Mouse (Mus musculus): ENCODE measurements around the gene Atp6ap2. TPM values are rescaled to one million over a fixed set of nuclear protein-coding genes. Genes with fewer than 3 reads are reported as not detected.
"Not testable (repeated sequence)": the region's sequence is repeated elsewhere in the genome, so short reads cannot be mapped to it uniquely, and the experiment has no call there.

Gene Atp6ap2
- 10 to 100 TPM; 16.3 to 20.2 (median 17.9) TPM for total RNA-seq (2022)

DNA sequence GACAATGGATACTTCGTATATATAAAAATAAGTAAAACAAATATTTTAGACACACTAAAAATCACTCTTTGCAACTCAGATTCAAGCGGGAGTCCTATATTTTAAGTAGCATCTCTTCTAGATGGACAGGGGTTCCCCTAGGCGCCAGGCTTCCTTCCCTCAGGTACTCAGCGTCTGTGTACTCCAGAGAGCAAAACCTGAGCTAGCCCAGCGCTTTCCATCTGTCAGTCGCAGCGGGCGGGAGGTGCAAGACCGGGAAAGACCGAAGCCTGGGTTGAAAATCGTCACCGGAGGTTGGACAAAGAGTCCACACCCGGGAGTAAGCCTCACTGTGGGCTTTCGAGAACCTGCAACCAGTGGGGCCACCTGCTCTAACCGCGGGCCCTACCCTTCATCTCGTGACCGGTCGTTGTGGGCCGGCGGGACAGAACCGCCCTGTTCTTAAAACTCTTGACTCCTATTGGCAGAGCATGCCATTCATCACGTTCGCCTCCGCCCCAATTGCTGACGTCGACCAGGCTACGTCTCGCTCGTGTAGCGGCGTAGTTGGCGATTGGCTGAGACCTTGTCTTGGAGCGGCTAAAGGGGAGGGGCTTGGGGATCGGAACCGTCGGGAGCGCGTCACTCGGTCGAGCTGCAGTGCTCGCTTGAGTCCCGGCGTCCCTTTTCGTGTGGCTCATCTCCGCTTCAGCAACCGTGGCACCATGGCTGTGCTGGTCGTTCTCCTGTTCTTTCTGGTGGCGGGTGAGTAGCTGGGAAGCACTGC lies at the start of gene Atp6ap2:
TSS of gene Atp6ap2 (plus strand) at position 610 of the 766 bp plus-strand sequence.
- peak; percentile 93 for DNase-seq (ENCODE audit: low spot score)

GRCm38 (mm10) chrX:12544417-12544816 lies 43.2 kb upstream of the Atp6ap2 start:
- no peak for DNase-seq (ENCODE audit: low spot score)

DNA sequence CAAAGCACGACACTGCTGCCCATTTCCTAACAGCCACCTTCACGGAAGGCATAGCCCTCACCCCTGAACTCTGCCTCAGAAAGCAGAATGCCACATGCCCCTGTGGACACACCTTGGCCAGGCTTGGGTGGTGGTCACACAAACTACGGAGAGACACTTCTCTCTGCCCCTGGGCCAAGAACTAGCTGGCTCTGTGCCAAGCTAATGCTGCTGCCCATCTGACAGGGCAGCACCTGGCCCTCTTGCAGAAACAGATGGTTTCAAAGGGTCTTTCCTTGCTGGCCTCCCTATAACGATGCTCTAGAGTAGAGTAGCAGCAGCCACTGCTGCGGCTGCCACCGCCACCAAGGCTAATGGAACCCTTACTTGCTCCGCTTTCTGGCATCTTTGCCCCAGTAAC lies 30.5 kb upstream of the Atp6ap2 start:
- no peak for DNase-seq (ENCODE audit: low spot score)

- DNase-seq (ENCODE audit: low spot score): no peak
Observed at GRCm38 (mm10) chrX:12571407-12571806, 16.2 kb upstream of the Atp6ap2 start.

DNA sequence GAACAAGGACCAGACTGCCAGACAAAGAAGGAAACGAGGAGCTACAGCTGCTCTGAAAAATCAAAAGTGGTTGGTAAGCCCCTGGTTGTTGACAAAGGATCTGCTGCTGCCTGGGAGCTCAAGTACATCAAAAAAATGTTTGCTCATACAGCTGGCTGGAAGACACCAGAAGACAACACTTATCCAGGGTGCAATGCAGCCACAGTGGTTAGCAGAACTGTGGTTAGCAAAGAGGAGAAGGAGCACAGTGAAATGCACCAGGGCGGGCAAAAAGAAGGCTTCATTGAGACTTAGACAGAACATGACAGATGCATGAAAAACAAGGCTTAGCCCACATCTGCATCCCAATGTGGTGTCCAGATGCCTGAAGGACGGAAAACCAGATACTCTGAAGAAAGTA lies 9.7 kb upstream of the Atp6ap2 start:
- no peak for DNase-seq (ENCODE audit: low spot score)

DNA sequence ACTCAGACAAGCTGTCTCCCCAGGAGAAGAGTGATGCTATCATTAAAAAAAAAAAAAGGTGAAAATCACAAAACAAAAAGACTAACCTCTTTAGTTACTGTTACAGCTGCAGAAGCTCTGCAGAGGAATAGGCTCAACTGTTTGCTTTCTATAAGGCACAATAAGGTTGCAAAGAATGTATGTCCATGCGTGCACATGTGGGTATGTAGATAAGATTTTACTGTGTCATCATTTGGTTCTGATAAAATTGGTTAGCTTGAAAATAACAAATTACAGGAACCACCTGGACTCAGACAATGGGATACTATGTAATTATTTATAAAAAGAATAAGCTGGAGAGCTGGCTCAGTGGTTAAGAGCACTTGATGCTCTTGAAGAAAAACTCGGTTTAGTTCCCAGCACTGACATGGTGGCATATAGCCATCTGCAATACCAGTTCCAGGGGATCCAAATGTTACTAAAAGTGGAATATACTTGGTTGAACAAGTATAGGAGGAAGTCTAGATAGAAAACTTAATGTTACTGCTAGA lies 9.2 kb upstream of the Atp6ap2 start:
- DNase-seq (ENCODE audit: low spot score): no peak

- no peak for DNase-seq (ENCODE audit: low spot score)
Observed at GRCm38 (mm10) chrX:12583261-12583660, 4.3 kb upstream of the Atp6ap2 start.

DNA sequence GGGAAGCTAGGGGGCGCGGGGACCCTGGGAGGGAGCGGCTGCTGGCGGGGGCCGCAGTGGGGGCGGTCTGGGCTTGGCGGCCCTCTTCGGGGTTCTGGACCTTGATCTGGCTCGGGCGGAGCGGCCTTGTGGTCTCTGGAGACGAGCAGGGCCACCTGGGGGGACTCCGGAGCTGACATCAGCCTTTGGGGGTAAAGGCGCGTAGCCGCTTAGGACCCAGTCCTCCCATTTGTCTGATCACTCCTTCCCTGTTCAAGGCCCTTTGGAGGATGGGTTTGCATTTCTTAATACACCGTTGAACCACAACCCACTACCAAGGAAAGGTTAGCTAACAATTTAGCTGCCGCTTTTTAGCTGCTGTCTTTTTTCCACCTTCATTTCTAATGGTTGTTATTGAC lies 356 bp downstream of the Atp6ap2 start:
- DNase-seq (ENCODE audit: low spot score): no peak

GRCm38 (mm10) chrX:12591401-12591943 lies 3.9 kb downstream of the Atp6ap2 start:
- DNase-seq (ENCODE audit: low spot score): no peak

- DNase-seq (ENCODE audit: low spot score): no peak
Observed at GRCm38 (mm10) chrX:12592011-12592410, 4.4 kb downstream of the Atp6ap2 start.

DNA sequence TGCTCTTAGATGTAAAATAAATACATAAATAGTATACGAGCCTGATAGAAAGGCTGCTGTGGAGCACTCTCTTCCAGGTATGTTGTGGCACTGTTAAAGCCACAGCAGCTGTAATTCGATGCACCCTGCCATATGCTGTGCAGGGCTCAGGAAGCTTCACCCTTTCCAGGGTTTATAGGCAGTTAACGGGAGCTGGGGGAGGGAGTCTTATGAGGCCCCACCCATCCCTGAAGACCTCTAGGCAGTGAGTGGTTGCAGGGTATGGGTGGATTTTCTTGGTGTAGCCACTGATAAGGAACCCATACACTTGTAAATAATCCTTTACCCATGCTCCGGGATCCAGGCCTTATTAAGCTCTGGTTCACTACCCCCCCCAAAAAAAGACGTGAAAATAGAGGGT lies 6.2 kb downstream of the Atp6ap2 start:
- no peak for DNase-seq (ENCODE audit: low spot score)

GRCm38 (mm10) chrX:12610541-12610940 lies 22.9 kb downstream of the Atp6ap2 start:
- not testable (repeated sequence) for DNase-seq (ENCODE audit: low spot score)

DNA sequence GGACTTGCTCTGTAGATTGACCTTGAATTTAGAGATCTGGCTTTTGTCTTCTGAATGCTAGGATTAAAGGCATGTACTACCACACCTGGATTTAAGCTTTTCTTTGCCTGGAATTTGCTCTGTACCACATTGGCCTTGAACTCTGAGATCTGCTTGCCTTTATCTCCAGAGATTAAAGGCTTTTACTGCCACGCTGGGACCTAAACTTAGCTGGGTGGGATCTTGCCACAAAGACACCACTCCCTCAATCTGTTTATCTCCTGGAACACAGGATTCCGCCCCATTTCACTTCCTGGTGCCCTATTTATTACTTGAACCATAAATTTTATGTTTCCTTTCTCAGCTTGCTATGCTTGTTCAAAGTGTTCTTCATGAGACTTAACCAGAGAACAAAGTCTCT lies 23.6 kb downstream of the Atp6ap2 start:
- no peak for DNase-seq (ENCODE audit: low spot score)

DNA sequence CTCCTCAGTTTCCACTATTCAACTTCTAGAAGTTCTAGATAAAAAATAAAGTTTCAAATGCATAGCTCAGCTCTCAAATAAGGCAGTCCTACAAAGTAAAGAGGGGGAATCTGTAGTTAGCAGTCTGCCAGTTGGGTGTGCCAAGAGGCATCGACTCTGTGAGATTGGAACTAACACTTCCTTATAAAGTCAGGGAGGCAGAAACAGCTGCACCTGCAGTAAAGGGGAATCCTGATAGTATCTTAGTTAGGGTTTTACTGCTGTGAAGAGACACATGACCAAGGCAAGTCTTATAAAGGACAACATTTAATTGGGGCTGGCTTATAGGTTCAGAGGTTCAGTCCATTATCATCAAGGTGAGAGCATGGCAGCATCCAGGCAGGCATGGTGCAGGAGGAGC lies 24.8 kb downstream of the Atp6ap2 start:
- not testable (repeated sequence) for DNase-seq (ENCODE audit: low spot score)

DNA sequence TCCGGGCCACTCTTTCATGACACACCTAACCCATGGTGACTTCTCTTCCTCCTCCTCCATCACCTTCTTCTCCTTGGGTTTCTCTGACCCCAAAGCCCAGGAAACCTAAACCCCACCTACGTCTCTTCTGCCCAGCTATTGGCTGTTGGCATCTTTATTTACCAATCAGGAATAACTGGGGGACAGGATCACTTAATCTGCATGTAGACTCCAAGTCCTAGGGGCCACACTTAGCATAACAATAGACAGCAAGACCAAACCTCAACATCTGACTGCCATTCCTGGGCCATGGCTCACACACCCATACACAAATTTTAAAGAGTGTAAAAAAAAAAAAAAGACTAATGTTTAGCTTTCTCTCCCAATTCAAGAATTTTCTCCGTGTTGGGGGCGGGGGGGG lies 37.5 kb downstream of the Atp6ap2 start:
- no peak for DNase-seq (ENCODE audit: low spot score)

DNA sequence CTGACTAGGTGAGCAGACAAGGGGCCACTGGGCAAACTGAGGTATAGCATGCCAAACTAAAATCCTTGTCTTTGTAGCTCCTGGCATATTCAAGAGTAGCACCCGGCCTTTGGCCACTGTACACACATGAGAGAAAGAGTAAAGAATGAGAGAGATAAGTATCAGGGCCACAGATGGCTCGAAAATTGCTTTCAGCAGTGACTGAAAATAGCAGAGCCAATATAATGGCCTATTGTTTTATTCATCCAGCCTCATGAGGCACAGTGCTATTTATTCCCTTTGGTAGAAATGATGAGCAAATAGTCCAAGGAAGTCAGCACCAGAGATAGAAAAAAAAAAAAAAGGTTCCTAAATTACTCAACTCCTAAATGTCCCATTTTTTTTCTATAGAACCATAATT lies 57.4 kb downstream of the Atp6ap2 start:
- DNase-seq (ENCODE audit: low spot score): no peak

- DNase-seq (ENCODE audit: low spot score): peak; percentile 21
Observed at GRCm38 (mm10) chrX:12645531-12646304, 58.1 kb downstream of the Atp6ap2 start.

DNA sequence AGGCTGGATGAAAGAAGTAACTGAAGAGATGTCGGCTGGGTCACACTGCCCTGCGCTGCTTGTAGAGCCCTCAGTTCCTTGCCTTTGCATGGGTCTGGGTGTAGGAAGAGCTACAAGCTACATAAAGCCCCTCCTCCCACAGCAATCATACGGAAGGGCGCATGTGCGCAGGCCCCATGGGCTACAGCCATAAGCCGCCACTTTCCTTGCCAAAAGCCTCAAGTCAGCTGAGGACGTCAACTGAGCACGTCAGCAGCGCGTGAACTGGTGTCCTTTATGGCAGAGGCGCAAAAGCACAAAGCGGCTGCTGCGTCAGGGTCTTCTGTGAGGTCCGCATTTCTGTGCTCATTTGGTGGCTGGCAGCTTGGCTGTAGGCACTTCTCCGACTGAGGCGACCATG lies 64.3 kb downstream of the Atp6ap2 start:
- no peak for DNase-seq (ENCODE audit: low spot score)

DNA sequence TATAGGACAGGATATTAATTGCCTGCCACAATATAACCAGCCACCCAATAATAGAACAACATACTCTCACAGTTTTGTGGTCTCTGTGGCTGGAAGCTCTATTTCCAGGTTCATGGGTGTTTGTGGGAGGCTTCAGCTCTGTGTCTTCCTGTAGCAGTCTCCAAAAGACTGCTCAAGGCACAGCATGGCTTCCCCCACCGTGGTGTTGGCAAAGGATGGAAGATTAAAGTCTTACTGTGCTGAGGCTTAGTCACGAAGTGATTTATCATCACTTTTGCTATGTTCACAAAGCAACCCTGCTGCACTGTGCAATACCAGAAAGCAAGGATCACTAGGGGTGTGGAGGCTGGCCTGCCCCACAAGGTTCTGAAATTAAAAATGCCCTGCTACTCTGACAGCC lies 66.3 kb downstream of the Atp6ap2 start:
- no peak for DNase-seq (ENCODE audit: low spot score)

Data from heart, adult 8-10 months (tissue).